Mouse (Mus musculus): ENCODE data around the gene Tuba3b.

DNA sequence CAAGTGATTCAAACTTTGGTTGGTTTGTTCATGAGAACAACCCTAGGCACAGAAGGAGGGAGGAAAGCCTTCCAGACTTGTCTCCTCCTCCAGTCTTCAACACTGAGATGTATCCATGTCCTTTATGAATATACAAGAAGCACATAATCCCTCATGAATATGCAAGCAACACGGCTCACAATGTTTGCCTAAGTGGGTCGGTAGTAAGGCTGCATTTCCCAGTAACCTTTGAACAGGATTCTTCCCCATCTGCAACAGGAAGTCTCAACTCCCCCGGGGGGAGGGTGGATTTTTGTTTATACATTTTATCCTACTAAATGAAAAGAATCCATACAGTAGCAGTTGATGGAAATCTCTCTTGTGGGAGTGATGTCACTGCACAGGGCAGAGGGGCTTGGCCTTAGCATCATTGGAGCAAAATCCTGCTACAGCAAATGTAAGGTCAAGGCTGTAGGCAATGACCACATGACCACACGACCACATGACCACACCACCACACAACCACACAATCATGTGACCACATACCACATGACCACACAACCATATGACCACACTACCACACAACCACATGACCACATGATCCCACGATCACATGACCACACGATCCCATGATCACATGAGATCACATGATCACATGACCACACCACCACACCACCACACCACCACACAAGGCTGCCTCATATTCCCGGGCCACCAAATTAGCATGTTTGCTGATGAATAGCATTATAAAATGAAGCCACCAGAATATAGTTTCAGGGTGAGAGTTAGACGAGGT lies 38.7 kb downstream of the Tuba3b start:
- TF ChIP-seq CTCF (IDR thresholded peaks at IDR 0.05; ENCODE audit: low read depth) (no peak), EP300 (IDR thresholded peaks at IDR 0.05; ENCODE audit: low read depth) (no peak)
